Mouse (Mus musculus) liver, adult (tissue): ENCODE measurements around the gene Eif2s3x.

Experiments used
- GATA4 ChIP-seq: IDR thresholded peaks from 2 replicates; pipeline ENCODE4 v1.6.1; 2014; ENCODE audit warnings: mild to moderate bottlenecking, low read length; ENCODE audit not compliant: insufficient replicate concordance

The Eif2s3x gene

GRCm38 (mm10) chrX:94212597-94213321 lies at the start of gene Eif2s3x:
Gene Eif2s3x, minus strand, starts transcription at chrX:94212862.
- TF ChIP-seq GATA4, result no peak; the same call in 1 of the 2 replicates

- no peak for TF ChIP-seq GATA4
These were observed 22.9 kb upstream of the Eif2s3x start for GRCm38 (mm10) chrX:94235601-94236000.

- TF ChIP-seq GATA4, result no peak
These were observed 22.5 kb upstream of the Eif2s3x start for GRCm38 (mm10) chrX:94235190-94235555.

- TF ChIP-seq GATA4, result no peak
These were observed 22.0 kb upstream of the Eif2s3x start, which contains the start of gene Klhl15 for GRCm38 (mm10) chrX:94234532-94235189. Gene Klhl15, plus strand, starts transcription at chrX:94234599.

- no peak for TF ChIP-seq GATA4
These were observed 21.4 kb upstream of the Eif2s3x start for GRCm38 (mm10) chrX:94233936-94234531.

- no peak for TF ChIP-seq GATA4
These were observed 20.8 kb upstream of the Eif2s3x start for GRCm38 (mm10) chrX:94233432-94233831.

GRCm38 (mm10) chrX:94213384-94213783 lies 722 bp upstream of the Eif2s3x start:
- no peak for TF ChIP-seq GATA4

- TF ChIP-seq GATA4, result no peak
These were observed 432 bp downstream of the Eif2s3x start for GRCm38 (mm10) chrX:94212264-94212596.

GRCm38 (mm10) chrX:94197789-94198188 lies 14.9 kb downstream of the Eif2s3x start:
- TF ChIP-seq GATA4, result no peak

GRCm38 (mm10) chrX:94185156-94185555 lies 27.5 kb downstream of the Eif2s3x start:
- no peak for TF ChIP-seq GATA4

- TF ChIP-seq GATA4, result no peak
These were observed 28.8 kb downstream of the Eif2s3x start for GRCm38 (mm10) chrX:94183814-94184213.

GRCm38 (mm10) chrX:94177715-94178340 lies 34.8 kb downstream of the Eif2s3x start:
- no peak; the same call in 1 of the 2 replicates for TF ChIP-seq GATA4

- TF ChIP-seq GATA4, result no peak
These were observed 43.3 kb downstream of the Eif2s3x start for GRCm38 (mm10) chrX:94169348-94169747.

- TF ChIP-seq GATA4, result no peak
These were observed 60.3 kb downstream of the Eif2s3x start for GRCm38 (mm10) chrX:94152251-94152830.

- TF ChIP-seq GATA4, result no peak
These were observed 62.2 kb downstream of the Eif2s3x start for GRCm38 (mm10) chrX:94150471-94150870.
